Comparison of ENCODE assay signal across 25 mouse cellular contexts in the genomic region with DNA sequence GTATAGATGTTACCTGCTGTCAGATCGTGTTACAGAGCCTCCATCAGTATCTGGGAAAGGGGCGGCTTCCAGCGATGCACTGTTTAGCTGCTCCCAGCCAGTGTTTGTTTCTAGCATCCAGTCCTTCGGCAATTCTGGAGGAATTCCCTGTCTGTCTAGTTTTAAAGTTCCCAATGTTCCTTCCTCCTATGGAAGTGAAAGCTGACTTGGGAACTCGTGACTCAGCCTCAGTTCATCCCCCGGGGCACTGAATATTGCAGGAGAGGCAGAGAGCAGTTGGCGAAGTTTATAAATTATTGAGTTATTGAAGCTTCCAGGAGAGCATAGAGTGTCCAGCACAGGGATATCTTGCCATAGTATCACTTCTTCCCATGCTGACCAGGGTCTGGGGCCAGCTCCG.
"Had no signal": no experiment of that assay in that cellular context is flagged by ENCODE, and none has a peak within 500 bp of the region (broad histone marks: within the 10 kb centered on the region; RNA-seq: fewer than 3 reads in every experiment).

No protein-coding gene starts in this region.

- DNase-seq: gastrocnemius, adult 2 months; gastrocnemius, postnatal 10 days; gastrocnemius, postnatal 25 days; heart, adult 18-20 months; heart, postnatal 10 days; heart, postnatal 36 days; kidney, adult 11 months; kidney, adult 2 months; kidney, adult 9 months; kidney, postnatal 14 days; kidney, postnatal 36 days; layer of hippocampus, postnatal 36 days; left cerebral cortex, postnatal 4 days; liver, embryonic 13.5 days; liver, postnatal 0 days had no signal

- H3K27ac ChIP-seq: gastrocnemius, adult 2 months; heart, embryonic 10.5 days; hindbrain, embryonic 13.5 days; hindbrain, embryonic 15.5 days; hindbrain, postnatal 0 days; kidney, embryonic 15.5 days; kidney, postnatal 0 days; limb, embryonic 13.5 days; limb, embryonic 15.5 days; liver, embryonic 13.5 days; liver, embryonic 15.5 days had no signal

- H3K4me3 ChIP-seq: gastrocnemius, adult 2 months; heart, embryonic 10.5 days; heart, embryonic 12.5 days; hindbrain, embryonic 13.5 days; hindbrain, embryonic 15.5 days; kidney, embryonic 15.5 days; limb, embryonic 13.5 days; limb, embryonic 15.5 days; liver, embryonic 13.5 days; liver, embryonic 15.5 days had no signal
